Mouse (Mus musculus): Measurements from ENCODE around the gene Mip.
"Not testable (repeated sequence)": the region's sequence is repeated elsewhere in the genome, so short reads cannot be mapped to it uniquely, and the experiment has no call there.

Mip gene

DNA sequence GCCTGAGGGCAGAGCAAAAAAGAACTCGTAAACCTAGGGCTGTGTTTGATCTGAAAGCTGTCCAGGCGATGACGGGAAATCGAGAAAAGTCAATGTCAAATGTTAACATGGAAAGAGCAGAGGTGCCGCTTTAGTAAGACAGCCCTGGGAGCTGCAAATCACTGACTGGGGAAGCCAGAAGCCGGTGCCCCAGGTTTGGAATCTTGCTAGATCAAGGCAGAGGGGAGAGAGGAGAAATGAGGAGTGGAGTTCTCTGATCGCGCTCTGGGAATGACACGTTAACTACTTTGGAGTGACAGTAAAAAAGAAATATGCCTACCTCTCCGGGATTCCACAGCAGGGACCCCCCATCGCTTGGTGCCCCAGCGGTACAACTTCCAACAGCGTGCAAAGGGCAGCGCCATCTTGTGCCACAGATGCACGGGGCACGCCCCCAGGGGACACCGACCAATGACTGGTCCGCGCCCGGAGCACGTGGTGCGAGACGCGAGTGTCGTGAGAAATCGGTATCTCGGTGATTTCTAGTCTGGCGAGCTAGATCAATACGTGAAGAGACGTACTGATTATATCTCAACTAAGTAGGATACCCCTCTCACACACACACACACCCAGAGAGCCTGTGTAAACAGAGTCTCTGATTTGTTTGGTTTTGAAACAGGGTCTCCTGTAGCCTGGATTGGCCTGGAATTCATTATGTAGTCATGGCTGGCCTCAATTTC, 14.1 kb upstream of the Mip start, which contains the start of gene Spryd4:
Gene Spryd4 (minus strand): TSS at position 418 of the 719 bp plus-strand sequence.
- peak; percentile 88 for DNase-seq (ENCODE audit: low spot score)

DNA sequence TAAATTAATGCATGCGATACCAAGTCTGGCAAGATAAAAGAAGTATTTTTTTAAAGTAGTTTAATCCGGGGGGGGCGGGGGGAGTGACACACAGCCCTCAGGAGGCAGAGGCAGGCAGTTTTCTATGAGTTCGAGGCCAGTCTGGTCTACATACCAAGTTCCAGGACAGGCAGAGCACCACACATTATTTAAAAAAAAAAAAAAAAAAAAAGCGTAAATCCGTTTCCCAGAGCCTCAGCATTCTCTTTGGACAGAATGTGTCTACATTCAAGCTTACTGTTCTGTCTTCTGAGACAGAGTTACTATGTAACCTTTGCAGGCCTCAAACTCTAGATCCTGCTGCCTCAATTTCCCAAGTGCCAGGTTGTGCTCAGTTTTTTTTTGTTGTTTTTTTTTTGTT, 13.5 kb upstream of the Mip start:
- DNase-seq (ENCODE audit: low spot score), result no peak

DNA sequence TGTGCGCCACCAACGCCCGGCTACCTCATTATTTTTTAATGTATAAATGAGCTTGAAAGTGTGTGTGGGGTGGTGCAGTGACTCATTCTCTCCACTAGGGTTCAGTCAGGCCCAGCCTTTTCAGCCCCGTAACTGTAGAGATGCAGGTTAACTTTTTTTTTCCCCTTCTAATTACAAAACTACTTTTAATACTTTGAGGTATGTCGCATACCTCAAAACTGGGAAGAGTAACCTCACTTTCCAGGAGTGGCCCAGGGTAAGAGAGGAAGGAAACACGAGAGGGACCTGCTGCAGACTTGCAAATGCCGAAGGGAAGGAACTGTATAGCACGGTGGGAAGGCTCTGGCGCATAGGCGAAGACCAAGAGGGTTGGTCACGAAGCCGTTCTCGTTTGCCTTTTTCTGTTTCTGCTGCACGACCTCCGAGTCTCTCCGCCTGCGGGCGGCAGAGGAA, 12.7 kb upstream of the Mip start:
- peak; percentile 74 for DNase-seq (ENCODE audit: low spot score)

DNA sequence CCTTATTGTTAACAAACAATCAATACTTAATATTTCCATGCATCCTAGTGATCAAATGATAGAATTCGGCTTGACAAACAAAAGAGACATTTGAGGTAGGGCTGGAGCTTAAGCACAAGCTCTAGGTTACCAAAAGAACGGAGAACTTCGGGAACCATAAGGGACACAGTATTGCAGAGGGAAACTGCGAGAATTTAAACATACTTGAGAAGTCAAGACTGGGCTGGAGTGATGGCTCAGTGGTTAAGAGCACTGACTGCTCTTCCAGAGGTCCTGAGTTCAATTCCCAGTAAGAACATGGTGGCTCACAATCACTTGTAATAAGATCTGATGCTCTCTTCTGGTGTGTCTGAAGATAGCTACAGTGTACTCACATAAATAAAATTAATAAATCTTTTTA, 11.5 kb upstream of the Mip start:
- DNase-seq (ENCODE audit: low spot score), result not testable (repeated sequence)

DNA sequence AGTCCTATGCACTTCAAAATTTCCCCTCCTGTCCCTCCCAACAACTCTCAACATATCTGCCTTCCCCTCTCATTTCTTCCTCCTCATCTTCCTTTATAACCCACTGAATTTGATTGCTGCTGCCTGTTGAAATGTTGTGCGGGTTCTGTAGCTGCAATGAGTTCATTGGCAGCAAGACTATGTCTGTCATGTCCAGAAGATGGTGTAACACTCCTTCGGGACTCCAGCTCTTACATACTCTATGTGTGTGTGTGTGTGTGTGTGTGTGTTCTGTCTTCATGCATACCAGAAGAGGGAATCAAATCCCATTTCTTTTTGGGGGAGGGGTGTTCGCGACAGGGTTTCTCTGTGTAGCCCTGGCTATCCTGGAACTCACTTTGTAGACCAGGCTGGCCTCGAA, 10.7 kb upstream of the Mip start:
- no peak for DNase-seq (ENCODE audit: low spot score)

DNA sequence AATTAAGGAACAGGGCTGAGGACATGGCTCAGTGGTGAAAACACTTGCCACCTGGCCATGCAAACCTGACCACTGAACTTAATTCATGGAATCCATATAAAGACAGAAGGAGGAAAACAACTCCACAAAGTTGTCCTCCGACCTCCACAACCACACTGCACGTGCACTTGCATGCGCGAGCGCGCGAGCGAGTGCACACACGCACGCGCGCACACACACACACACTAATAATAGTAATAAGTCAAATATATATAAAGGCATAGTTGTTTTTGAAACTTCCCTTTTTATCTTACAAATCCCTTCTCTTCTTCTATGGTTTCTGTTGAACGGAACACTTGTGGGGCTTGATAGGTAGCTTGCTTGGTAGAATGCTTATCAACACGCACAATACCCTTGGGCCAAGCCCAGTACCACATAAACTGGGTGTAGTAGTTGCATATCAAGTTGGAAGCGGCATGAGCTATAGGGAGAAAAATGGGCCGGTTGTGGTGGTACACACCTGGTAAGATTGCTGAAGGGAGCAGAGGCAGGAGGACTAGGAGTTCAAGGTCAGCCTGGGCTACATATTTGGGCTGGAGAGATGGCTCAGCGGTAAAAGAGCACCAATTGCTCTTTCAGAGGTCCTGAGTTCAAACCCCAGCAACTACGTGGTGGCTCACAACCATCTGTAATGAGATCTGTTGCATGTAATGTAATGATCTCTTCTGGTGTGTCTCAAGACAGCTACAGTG, 7.1 kb upstream of the Mip start:
- DNase-seq (ENCODE audit: low spot score), result no peak

DNA sequence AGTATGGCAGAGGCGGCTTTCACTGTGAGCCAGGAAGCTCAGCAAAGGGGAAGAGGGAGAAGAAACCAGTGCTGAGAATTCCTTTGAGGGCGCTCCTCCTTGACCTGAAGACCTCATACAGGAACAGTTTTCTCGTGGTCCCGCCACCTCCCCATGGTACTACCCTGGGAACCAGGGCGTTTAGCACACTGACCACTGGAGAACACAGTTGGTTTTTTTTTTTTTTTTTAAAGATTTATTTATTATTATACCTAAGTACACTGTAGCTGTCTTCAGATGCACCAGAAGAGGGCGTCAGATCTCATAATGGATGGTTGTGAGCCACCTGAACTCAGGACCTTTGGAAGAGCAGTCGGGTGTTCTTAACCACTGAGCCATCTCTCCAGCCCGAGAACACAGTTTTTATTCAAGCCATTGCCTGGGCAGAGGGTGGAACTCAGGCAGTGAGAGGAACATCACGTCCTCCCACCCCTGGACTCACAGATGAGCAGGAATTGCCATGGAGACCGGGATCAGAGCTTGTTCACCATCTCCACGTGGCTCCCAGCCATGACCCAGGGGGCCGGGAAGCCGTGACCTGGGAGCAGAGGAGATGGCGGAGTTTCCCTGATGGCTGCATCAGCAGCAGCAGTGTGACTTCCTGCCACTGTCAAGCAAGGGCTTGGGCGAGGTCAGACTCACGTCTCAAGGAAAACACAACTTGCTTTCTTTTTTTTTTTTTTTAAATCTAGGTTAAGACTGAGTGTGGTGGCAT, 3.9 kb upstream of the Mip start:
- no peak for DNase-seq (ENCODE audit: low spot score)

DNA sequence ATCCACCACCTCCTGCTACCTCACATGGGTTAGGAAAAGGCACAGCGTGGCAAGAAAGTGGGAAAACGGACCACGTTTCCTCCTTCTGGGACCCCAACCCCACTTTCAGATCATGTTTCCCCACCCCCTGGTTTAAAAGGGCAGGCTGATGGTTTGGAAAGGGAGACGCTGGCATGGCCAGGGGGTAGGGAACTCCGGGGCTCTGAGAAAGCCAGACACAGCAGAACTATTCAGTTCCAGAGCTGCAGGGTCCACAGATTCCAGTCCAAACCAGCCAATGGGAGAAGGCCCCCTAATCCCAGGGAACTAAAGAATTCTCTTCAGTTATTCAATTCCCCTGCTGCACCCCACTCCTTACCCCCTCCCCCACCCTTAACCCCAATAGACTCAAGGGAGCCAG, 574 bp upstream of the Mip start:
- no peak for DNase-seq (ENCODE audit: low spot score)

DNA sequence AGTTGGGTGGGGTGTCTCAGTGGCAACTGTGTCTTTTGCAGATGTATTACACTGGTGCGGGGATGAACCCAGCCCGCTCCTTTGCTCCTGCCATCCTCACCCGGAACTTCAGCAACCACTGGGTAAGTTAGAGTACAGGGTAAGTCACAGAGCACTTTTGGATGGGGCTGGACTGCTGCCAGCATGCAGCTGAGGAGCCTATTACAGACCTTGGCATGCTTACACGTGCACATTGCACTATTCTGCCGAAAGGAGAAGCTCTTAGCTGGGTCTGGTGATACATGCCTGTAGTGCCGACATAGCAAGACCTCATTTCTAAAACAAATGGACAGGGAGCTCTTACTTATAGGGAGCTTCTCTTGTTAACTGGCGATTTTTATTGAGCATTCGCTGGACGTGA, 2.0 kb downstream of the Mip start:
- no peak for DNase-seq (ENCODE audit: low spot score)

DNA sequence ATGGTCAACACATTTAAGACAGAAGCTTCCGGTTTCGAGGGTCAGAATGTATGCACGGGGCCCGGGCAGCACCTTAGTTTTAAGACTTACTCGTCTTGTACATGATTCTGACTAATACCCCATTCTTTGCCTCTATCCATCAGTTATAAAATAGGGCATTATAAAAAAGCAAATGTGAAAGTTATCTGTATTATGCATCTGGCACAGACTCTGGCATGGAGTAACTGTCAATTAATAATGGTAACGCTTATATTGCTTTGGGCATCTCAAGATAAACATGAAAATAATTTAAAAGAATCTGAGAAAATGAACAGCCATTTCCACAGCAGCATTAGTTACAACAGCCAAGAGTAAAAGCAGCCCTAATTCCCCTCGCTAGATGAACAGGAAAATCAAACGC, 2.4 kb downstream of the Mip start:
- no peak for DNase-seq (ENCODE audit: low spot score)

DNA sequence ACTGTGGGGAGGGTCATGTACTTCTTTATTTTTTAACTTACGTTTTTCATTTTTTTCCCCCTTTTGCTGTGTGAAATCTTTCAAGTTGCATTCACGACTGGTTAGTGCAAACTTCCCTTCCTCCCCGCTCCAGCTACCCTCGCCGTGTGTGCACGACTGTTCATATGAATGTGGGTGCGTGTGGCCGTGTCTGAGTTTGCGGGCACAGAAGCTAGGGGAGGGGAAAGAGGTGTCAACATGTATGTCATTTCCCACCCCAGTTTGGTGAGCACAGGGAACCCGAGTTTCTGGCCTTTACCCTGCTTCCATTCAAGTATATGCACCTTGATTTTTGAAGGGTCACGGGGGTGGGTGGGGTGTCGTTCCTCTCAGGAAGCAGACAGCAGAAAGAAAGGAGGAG, 4.9 kb downstream of the Mip start:
- no peak for DNase-seq (ENCODE audit: low spot score)

DNA sequence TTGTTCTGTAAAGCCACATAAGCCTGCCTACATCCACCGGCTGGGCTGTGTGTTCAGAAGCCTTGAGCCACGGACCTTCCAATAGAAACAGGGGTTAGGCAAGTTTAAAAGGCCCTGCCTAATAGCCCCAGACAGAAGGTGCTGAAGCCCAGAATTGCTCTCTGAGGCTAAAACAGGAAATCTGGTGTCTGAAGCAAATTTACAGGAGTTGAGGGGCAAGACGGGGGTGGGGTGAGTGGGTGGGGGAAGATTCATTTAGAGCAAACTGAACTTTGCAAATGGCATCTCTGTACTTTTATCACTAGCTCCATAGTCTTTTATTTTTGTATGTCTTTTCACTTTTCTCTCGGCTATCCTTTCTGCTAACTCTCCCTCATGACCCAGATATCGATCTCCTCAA, 5.5 kb downstream of the Mip start:
- DNase-seq (ENCODE audit: low spot score), result no peak

DNA sequence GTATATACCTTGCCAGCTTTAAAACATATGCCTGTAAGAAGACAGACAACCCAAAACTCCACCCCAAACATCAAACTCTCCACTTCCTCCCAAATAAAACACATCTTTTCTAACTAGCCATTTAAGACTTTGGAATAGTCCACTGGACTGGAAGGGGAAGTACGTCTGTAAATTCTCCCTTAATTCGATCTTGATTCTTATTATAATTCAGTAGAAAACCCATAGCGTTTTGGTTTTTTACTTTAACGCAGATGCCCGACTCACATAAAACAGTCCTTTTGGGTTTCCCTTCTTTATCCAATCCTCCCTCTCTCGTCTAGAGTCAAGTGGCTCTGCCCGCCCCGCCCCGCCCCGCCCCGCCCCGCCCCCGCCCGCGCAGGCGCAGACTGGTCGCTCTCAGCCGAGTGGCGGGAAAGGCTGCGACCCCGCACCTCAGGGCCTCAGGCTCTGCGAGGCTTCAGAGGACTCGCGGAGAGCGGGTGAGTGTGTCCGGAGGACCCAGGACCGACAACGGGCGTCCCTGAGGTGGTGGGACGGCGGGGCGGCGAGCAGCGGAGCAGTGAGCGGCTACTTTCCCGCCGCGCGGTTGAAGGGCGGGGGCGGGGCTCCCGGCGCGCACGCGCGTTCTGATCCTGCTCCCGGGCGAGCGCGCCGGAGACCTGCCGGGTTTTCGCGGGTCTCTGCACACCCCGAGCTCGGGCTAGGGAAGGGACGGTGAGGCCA, 6.2 kb downstream of the Mip start, which contains the start of gene Timeless:
Gene Timeless (plus strand): TSS at position 369 of the 723 bp plus-strand sequence.
- DNase-seq (ENCODE audit: low spot score), result peak; percentile 89

DNA sequence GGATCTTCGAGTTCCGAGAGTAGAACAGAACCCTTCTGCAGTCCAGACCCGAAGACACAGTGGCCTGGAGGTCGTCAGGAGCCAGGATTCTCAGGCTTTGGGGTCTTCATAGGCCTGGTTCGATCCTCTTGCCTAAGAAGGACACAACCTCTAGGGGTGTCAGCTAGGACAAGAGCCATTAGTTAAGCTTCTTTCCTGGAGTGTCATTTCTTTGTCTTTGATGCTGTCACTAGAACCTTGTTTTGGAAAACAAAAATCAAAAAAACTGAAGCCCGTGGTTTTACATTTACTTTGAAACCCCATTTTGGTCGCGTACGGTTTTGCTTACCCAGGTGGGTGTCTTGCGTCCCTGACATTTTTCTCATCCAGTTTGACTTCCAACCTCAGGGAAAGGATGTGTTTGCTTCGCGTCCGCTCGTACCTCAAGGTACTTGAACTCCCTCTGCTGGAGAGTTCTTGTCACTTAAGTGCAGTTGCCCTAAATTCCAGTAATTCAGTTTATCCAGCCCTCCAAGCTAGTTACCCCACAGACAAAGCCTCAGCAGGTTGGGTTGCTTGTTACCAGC, 6.9 kb downstream of the Mip start:
- peak; percentile 77 for DNase-seq (ENCODE audit: low spot score)

DNA sequence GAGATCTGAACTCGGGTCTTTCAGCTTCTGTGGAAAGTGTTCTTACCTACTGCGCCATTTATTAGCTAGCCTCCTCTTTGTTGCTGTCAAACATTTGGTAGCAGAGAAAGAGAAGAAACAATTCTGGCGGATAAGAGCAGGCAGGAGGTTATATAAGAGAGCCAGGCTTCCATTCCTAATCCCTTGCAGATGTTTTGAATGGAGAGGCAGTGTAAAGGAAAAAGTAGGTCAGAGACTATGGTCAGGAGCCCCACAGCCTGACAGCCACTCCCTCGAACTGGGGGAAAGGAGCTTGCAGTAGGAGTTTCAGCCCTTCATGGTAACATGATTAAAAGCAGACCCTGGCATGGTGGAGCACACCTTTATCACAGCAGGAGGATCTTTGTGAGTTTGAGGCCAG, 10.7 kb downstream of the Mip start:
- no peak for DNase-seq (ENCODE audit: low spot score)

DNA sequence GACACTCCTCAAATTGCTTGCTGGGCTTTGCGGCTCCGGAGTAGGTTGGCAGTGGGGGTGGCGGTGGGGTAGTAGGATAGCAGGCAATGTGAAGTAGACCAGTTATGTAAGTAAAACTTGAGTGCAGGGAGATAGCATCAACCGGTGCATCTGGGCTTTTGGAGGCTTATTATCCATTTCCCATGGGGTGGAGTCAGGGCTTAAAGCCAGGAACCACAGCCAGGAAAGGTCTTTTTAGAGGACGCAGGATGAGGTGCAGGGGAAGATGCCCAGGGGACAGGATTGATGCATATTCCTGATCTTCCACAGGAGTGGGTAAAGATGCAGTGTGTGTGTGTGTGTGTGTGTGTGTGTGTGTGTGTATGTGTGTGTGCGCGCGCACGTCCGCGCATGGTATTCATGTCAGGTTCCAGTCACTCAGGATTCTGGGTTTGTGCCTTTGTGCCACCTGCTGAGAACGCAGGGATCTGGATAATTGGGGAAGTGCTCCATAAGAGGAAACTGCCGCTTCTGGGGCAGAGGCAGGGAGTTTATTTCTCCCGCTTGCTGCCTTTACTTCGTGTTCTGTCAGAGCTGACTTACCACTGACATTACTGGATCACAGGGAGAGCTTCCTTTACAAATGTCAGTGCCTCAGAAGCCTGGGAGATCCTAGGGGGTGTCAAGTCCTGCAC, 12.3 kb downstream of the Mip start:
- DNase-seq (ENCODE audit: low spot score), result no peak

DNA sequence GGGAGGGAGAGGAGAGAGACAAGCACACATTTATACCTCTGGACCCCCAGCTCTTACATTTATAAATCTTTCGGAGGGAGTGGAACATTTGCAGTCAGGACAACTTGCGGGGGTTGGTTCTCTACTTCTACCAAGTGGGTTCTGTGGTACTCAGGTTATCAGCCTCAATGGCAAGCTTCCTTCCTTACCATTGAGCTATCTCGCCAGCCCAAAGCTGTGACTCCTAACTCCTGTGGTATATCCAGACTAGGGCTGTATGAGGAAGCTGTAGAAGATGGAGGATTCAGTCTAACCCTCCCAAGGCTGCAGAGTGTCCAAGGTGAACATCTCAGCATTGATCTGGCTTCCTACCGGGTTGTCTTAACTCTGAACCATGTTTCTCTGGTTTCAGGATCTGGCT, 13.5 kb downstream of the Mip start:
- no peak for DNase-seq (ENCODE audit: low spot score)

DNA sequence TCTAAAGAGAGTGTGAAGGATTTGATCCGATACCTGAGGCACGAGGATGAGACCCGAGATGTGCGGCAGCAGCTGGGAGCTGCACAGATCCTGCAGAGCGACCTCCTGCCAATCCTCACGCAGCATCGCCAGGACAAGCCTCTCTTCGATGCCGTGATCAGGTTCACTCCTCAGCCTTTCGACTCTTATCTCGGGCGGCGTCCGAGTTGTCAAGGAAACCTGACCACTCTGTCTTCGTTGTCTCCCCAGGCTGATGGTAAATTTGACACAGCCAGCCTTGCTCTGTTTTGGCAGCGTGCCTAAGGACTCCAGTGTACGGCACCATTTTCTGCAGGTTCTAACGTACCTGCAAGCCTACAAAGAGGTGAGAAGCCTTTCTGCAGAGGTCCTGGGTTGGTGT, 14.5 kb downstream of the Mip start:
- DNase-seq (ENCODE audit: low spot score), result no peak

DNA sequence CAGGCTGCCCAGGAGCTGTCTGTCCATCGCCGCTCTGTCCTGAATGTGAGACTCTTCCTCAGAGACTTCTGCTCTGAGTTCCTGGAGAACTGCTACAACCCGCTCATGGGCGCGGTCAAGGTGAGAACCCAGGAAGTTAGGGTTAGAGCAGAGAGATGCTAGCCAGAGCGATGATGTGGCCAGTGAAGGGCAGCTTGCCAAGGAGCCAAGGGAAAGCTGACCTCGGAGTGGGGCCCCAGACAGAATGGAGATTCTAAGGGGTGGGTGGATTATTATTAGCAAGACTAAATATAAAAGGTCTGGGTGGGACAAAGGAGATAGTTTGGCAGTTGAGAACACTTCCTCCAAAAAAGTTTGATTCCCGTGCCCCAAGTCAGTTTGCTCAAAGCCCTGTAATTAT, 17.6 kb downstream of the Mip start:
- DNase-seq (ENCODE audit: low spot score), result no peak

DNA sequence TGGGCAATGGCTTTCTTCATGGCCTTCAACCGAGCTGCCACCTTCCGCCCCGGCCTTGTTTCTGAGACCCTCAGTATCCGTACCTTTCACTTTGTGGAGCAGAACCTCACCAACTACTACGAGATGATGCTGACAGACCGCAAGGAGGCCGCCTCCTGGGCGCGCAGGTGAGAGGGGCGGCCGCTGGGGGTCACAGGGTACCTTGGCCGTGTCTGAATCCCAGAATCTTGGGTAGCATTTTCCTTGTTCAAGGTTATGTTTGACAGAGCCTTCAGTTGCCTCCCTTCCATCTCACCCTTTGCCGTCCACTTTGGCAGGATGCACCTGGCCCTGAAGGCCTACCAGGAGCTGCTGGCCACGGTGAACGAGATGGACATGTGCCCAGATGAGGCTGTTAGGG, 18.5 kb downstream of the Mip start:
- DNase-seq (ENCODE audit: low spot score), result no peak

DNA sequence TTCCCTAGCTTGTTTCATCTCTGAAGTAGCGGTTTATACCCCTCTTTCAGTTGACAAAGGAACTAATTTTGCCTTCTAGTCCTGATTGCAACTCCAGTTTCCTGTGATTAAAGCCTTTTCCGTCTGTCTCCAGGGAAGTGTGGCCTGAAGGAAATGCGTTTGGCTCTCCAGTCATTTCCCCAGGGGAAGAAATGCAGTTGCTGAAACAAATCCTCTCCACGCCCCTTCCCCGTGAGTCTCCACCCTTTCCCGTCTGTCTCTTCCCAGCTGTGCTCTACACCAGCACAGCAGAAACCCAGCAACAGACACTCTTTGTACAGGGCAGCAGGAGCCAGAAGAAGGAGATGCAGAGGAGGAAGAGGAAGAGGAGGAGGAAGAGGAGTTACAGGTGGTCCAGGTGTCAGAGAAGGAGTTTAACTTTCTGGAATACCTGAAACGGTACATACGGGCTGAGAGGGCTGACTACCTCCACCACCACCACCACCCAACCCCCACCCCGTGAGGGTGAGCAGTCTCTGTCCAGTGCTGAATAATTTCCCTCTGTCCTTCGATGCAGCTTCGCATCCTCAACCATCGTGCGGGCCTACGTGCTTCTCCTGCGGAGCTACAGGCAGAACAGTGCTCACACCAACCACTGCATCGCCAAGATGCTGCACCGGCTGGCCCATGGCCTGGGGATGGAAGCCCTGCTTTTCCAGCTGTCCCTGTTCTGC, 21.5 kb downstream of the Mip start:
- no peak for DNase-seq (ENCODE audit: low spot score)
